Mouse (Mus musculus): Measurements from ENCODE around the gene Theg. TPM values are rescaled to one million over a fixed set of nuclear protein-coding genes. Genes with fewer than 3 reads are reported as not detected.

Theg gene
- total and polyA plus RNA-seq, 3 experiments, result not detected

DNA sequence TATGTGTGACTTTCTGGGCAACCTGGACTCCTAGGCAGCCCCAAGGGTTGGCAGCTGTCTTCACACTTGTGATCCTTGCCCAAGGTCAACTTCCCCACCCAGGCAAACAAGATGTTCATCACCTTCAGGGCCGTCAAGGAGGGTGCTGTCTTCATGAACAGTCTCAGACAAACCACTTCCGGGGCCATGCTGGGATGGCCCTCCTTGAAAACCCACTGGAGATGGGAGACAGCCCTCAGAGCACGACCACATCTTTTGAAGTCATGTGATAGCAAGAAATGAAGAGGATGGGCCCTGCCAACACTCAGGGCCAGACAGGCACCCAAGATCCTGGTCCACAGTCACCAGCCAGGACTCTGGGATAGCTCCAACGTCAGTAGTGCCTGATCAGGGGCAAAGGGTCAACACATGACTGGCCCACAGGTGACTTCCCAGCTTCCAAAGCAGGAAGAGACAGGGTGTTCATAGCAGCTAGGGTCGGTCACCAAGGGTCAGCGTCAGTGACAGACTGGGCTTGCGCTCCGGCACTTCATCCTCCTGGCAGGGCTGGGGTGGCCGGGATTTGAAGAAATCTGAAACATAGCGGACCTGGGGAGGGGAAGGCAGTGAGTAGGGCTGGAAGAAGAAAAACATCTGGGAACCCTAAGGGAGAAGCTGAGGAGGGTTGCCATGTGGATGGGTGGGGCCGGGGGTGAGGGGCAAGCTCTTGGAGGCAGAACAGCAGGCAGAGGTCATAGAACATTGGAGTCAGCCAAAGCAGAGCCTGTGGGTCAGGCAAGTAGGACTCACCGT is 60.3 kb downstream of the Theg start:
- Histone ChIP-seq H3K36me3 (ENCODE audit: control insufficient read depth in 1 of 2, insufficient read depth in 2 of 2, low read length in 2 of 2) (no peaks in the 10 kb centered on the region), H3K79me2 (ENCODE audit: control insufficient read depth, insufficient read depth, low read length, poor library complexity) (no peaks in the 10 kb centered on the region), H3K4me1 (ENCODE audit: control insufficient read depth in 1 of 2, insufficient read depth in 2 of 2, low read length in 2 of 2) (no peaks in the 10 kb centered on the region), H3K9ac (ENCODE audit: control insufficient read depth, low read depth, low read length, poor library complexity, severe bottlenecking) (no peak overlapping the region), H3K27me3 (ENCODE audit: control insufficient read depth in 1 of 2, insufficient read depth in 2 of 2, low read length in 2 of 2) (no peaks in the 10 kb centered on the region), H3K27ac (ENCODE audit: control insufficient read depth, low read depth, low read length) (no peak overlapping the region), H3K4me3 (ENCODE audit: control insufficient read depth in 1 of 2, insufficient read depth in 1 of 2, low read depth in 2 of 2, low read length in 2 of 2) (no peak overlapping the region), H3K9me3 (replicated peaks; ENCODE audit: insufficient read depth, low read length) (no peaks in the 10 kb centered on the region)
- no peak for DNase-seq (ENCODE audit: low read depth, low spot score)
- TF ChIP-seq ZKSCAN1 (IDR thresholded peaks at IDR 0.05; ENCODE audit: low read depth, low read length) (no peak), MYB (IDR thresholded peaks at IDR 0.05; ENCODE audit: low read depth, low read length) (no peak), RCOR1 (IDR thresholded peaks at IDR 0.05; ENCODE audit: low read depth, low read length) (no peak), MXI1 (IDR thresholded peaks at IDR 0.05; ENCODE audit: low read depth, low read length) (no peak), POLR2A (IDR thresholded peaks at IDR 0.05; ENCODE audit: control insufficient read depth in 1 of 2, insufficient read depth in 1 of 2, low read depth in 1 of 2, low read length in 2 of 2, poor library complexity in 1 of 2) (no peak), GABPA (IDR thresholded peaks at IDR 0.05; ENCODE audit: low read depth, low read length) (no peak)

Other genes with a start within 250 kb of the Theg start
- gene Vmn2r82, start 230.8 kb downstream of the Theg start, total RNA-seq (2012; rRNA removed), result not detected in 2 replicates
- not detected for gene Vmn2r82, start 230.8 kb downstream of the Theg start, polyA plus RNA-seq (2012; ENCODE audit: insufficient read depth in 1 of 2, insufficient read length in 2 of 2, low read depth in 1 of 2, low replicate concordance in 2 of 2, missing spikeins in 1 of 2)
- not detected in 2 replicates for gene Vmn2r83, start 118.6 kb downstream of the Theg start, total RNA-seq (2012; rRNA removed)
- gene Vmn2r83, start 118.6 kb downstream of the Theg start, polyA plus RNA-seq (2012; ENCODE audit: insufficient read depth in 1 of 2, insufficient read length in 2 of 2, low read depth in 1 of 2, low replicate concordance in 2 of 2, missing spikeins in 1 of 2), result not detected
- 25.5 and 26.0 TPM in 2 replicates for gene Plpp2, start 53.5 kb downstream of the Theg start, total RNA-seq (2012; rRNA removed)
- gene Plpp2, start 53.5 kb downstream of the Theg start, polyA plus RNA-seq (2012; ENCODE audit: insufficient read depth in 1 of 2, insufficient read length in 2 of 2, low read depth in 1 of 2, low replicate concordance in 2 of 2, missing spikeins in 1 of 2), result 10 to 100 TPM in 1 of 2 experiments, not detected in 1; 32.8 TPM
- 19.8 and 24.8 TPM in 2 replicates for gene Mier2, start 32.1 kb downstream of the Theg start, total RNA-seq (2012; rRNA removed)
- gene Mier2, start 32.1 kb downstream of the Theg start, polyA plus RNA-seq (2012; ENCODE audit: insufficient read depth in 1 of 2, insufficient read length in 2 of 2, low read depth in 1 of 2, low replicate concordance in 2 of 2, missing spikeins in 1 of 2), result 10 to 100 TPM in 1 of 2 experiments, not detected in 1; 36.2 TPM
- gene C2cd4c, start 26.7 kb upstream of the Theg start, total RNA-seq (2012; rRNA removed), result not detected in 2 replicates
- under 1 TPM in 1 of 2 experiments, not detected in 1; 0.01 TPM for gene C2cd4c, start 26.7 kb upstream of the Theg start, polyA plus RNA-seq (2012; ENCODE audit: insufficient read depth in 1 of 2, insufficient read length in 2 of 2, low read depth in 1 of 2, low replicate concordance in 2 of 2, missing spikeins in 1 of 2)
- not detected in 2 replicates for gene Shc2, start 50.6 kb upstream of the Theg start, total RNA-seq (2012; rRNA removed)
- gene Shc2, start 50.6 kb upstream of the Theg start, polyA plus RNA-seq (2012; ENCODE audit: insufficient read depth in 1 of 2, insufficient read length in 2 of 2, low read depth in 1 of 2, low replicate concordance in 2 of 2, missing spikeins in 1 of 2), result not detected
- not detected in 2 replicates for gene Odf3l2, start 58.4 kb upstream of the Theg start, total RNA-seq (2012; rRNA removed)
- gene Odf3l2, start 58.4 kb upstream of the Theg start, polyA plus RNA-seq (2012; ENCODE audit: insufficient read depth in 1 of 2, insufficient read length in 2 of 2, low read depth in 1 of 2, low replicate concordance in 2 of 2, missing spikeins in 1 of 2), result not detected
- not detected in 2 replicates for gene Madcam1, start 77.2 kb upstream of the Theg start, total RNA-seq (2012; rRNA removed)
- gene Madcam1, start 77.2 kb upstream of the Theg start, polyA plus RNA-seq (2012; ENCODE audit: insufficient read depth in 1 of 2, insufficient read length in 2 of 2, low read depth in 1 of 2, low replicate concordance in 2 of 2, missing spikeins in 1 of 2), result not detected
- 17.7 and 23.5 TPM in 2 replicates for gene Tpgs1, start 82.0 kb upstream of the Theg start, total RNA-seq (2012; rRNA removed)
- 10 to 100 TPM in 1 of 2 experiments, not detected in 1; 48.0 TPM for gene Tpgs1, start 82.0 kb upstream of the Theg start, polyA plus RNA-seq (2012; ENCODE audit: insufficient read depth in 1 of 2, insufficient read length in 2 of 2, low read depth in 1 of 2, low replicate concordance in 2 of 2, missing spikeins in 1 of 2)
- 288 and 318 TPM in 2 replicates for gene Cdc34, start 94.9 kb upstream of the Theg start, total RNA-seq (2012; rRNA removed)
- 100 to 1,000 TPM; 417 to 422 TPM for gene Cdc34, start 94.9 kb upstream of the Theg start, polyA plus RNA-seq (2012; ENCODE audit: insufficient read depth in 1 of 2, insufficient read length in 2 of 2, low read depth in 1 of 2, low replicate concordance in 2 of 2, missing spikeins in 1 of 2)
- 1.5 and 2.5 TPM in 2 replicates for gene Gzmm, start 101.7 kb upstream of the Theg start, total RNA-seq (2012; rRNA removed)
- 1 to 10 TPM in 1 of 2 experiments, not detected in 1; 2.3 TPM for gene Gzmm, start 101.7 kb upstream of the Theg start, polyA plus RNA-seq (2012; ENCODE audit: insufficient read depth in 1 of 2, insufficient read length in 2 of 2, low read depth in 1 of 2, low replicate concordance in 2 of 2, missing spikeins in 1 of 2)
- 346 and 406 TPM in 2 replicates for gene Bsg, start 117.2 kb upstream of the Theg start, total RNA-seq (2012; rRNA removed)
- 100 to 1,000 TPM; 318 to 700 TPM for gene Bsg, start 117.2 kb upstream of the Theg start, polyA plus RNA-seq (2012; ENCODE audit: insufficient read depth in 1 of 2, insufficient read length in 2 of 2, low read depth in 1 of 2, low replicate concordance in 2 of 2, missing spikeins in 1 of 2)
- 0.42 and 0.59 TPM in 2 replicates for gene Hcn2, start 129.3 kb upstream of the Theg start, total RNA-seq (2012; rRNA removed)
- gene Hcn2, start 129.3 kb upstream of the Theg start, polyA plus RNA-seq (2012; ENCODE audit: insufficient read depth in 1 of 2, insufficient read length in 2 of 2, low read depth in 1 of 2, low replicate concordance in 2 of 2, missing spikeins in 1 of 2), result 1 to 10 TPM in 1 of 2 experiments, not detected in 1; 1.6 TPM
- gene Polrmt, start 159.2 kb upstream of the Theg start, total RNA-seq (2012; rRNA removed), result 35.7 and 36.7 TPM in 2 replicates
- gene Polrmt, start 159.2 kb upstream of the Theg start, polyA plus RNA-seq (2012; ENCODE audit: insufficient read depth in 1 of 2, insufficient read length in 2 of 2, low read depth in 1 of 2, low replicate concordance in 2 of 2, missing spikeins in 1 of 2), result 10 to 100 TPM in 1 of 2 experiments, not detected in 1; 66.9 TPM
- 0.15 and 0.33 TPM in 2 replicates for gene Fgf22, start 167.7 kb upstream of the Theg start, total RNA-seq (2012; rRNA removed)
- gene Fgf22, start 167.7 kb upstream of the Theg start, polyA plus RNA-seq (2012; ENCODE audit: insufficient read depth in 1 of 2, insufficient read length in 2 of 2, low read depth in 1 of 2, low replicate concordance in 2 of 2, missing spikeins in 1 of 2), result under 1 TPM in 1 of 2 experiments, not detected in 1; 0.33 TPM
- 78.8 and 84.8 TPM in 2 replicates for gene Rnf126, start 179.6 kb upstream of the Theg start, total RNA-seq (2012; rRNA removed)
- 100 to 1,000 TPM; 174 to 184 TPM for gene Rnf126, start 179.6 kb upstream of the Theg start, polyA plus RNA-seq (2012; ENCODE audit: insufficient read depth in 1 of 2, insufficient read length in 2 of 2, low read depth in 1 of 2, low replicate concordance in 2 of 2, missing spikeins in 1 of 2)
- gene Fstl3, start 189.9 kb upstream of the Theg start, total RNA-seq (2012; rRNA removed), result 2.2 and 4.3 TPM in 2 replicates
- gene Fstl3, start 189.9 kb upstream of the Theg start, polyA plus RNA-seq (2012; ENCODE audit: insufficient read depth in 1 of 2, insufficient read length in 2 of 2, low read depth in 1 of 2, low replicate concordance in 2 of 2, missing spikeins in 1 of 2), result 1 to 10 TPM in 1 of 2 experiments, not detected in 1; 7.1 TPM
- gene Prss57, start 203.6 kb upstream of the Theg start, total RNA-seq (2012; rRNA removed), result 0.39 and 0.50 TPM in 2 replicates
- under 1 TPM in 1 of 2 experiments, not detected in 1; 0.70 TPM for gene Prss57, start 203.6 kb upstream of the Theg start, polyA plus RNA-seq (2012; ENCODE audit: insufficient read depth in 1 of 2, insufficient read length in 2 of 2, low read depth in 1 of 2, low replicate concordance in 2 of 2, missing spikeins in 1 of 2)
- 4.8 TPM in 2 replicates for gene Palm, start 206.2 kb upstream of the Theg start, total RNA-seq (2012; rRNA removed)
- gene Palm, start 206.2 kb upstream of the Theg start, polyA plus RNA-seq (2012; ENCODE audit: insufficient read depth in 1 of 2, insufficient read length in 2 of 2, low read depth in 1 of 2, low replicate concordance in 2 of 2, missing spikeins in 1 of 2), result 10 to 100 TPM in 1 of 2 experiments, not detected in 1; 15.5 TPM
- gene Misp, start 233.7 kb upstream of the Theg start, total RNA-seq (2012; rRNA removed), result not detected in 2 replicates
- gene Misp, start 233.7 kb upstream of the Theg start, polyA plus RNA-seq (2012; ENCODE audit: insufficient read depth in 1 of 2, insufficient read length in 2 of 2, low read depth in 1 of 2, low replicate concordance in 2 of 2, missing spikeins in 1 of 2), result not detected

Data from MEL (cell line).